In the genomic region with DNA sequence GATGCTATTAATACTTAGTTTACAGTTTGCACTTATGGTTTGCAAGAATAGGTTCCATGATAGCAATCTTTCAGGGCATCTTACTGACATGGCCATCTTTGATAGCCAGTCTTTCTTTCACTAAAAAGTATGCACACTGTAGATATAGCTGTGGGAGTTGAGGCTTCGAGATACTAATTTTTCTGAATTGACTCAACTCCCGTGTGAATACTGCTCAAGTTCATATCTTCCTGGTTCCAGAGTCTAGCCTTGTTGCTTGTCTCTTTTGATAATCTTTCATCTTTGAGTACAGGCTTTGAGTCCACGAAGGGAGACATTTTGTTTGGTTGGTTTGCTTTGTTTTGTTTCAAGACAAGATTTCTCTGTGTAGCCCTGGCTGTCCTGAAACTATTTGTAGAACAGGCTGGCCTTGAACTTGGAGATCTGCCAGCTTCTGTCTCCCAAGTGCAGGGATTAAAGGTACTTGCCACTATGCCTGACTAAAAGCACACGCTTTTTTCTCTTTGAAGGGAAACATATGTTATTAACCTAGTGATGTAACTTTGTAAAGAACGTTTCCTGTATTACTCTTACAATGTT, we compare ENCODE assay signal across 12 mouse cellular contexts.
DNase-seq lines count a peak whose midpoint lies in the region; ATAC-seq lines count a peak whose summit lies in the region.
"Had no signal": no experiment of that assay in that cellular context is flagged by ENCODE, and none has a peak within 500 bp of the region (broad histone marks: within the 10 kb centered on the region; RNA-seq: fewer than 3 reads in every experiment).

No protein-coding gene starts in this region.

- no peak overlapping the region for H3K4me2 ChIP-seq in kidney, embryonic 14.5 days (replicated peaks; ENCODE audit: low read depth, low read length)
- no peak overlapping the region for H3K4me2 ChIP-seq in liver, embryonic 13.5 days
- H3K4me2 ChIP-seq: neural tube, embryonic 12.5 days had no signal

- H3K36me3 ChIP-seq in kidney, embryonic 14.5 days (ENCODE audit: control insufficient read depth, insufficient read depth, low read length), result no peaks in the 10 kb centered on the region
- no peaks in the 10 kb centered on the region for H3K36me3 ChIP-seq in liver, embryonic 13.5 days
- H3K36me3 ChIP-seq: midbrain, embryonic 10.5 days; neural tube, embryonic 12.5 days had no signal

- H3K4me1 ChIP-seq in kidney, embryonic 14.5 days (ENCODE audit: control insufficient read depth, insufficient read depth, low read length), result no peaks in the 10 kb centered on the region
- H3K4me1 ChIP-seq in liver, embryonic 13.5 days (replicated peaks), result peaks cover 33% of the 10 kb centered on the region
- H3K4me1 ChIP-seq: midbrain, embryonic 10.5 days; neural tube, embryonic 12.5 days had no signal

- 74% methylated on average over 5 of the region's 5 CpGs for WGBS in kidney, embryonic 14.5 days
- 30% methylated on average over 5 of the region's 5 CpGs for WGBS in liver, embryonic 13.5 days (ENCODE audit: insufficient replicate concordance)

- H3K9ac ChIP-seq in kidney, embryonic 14.5 days (ENCODE audit: low read depth, low read length), result no peak overlapping the region
- no peak overlapping the region for H3K9ac ChIP-seq in liver, embryonic 13.5 days
- H3K9ac ChIP-seq: neural tube, embryonic 12.5 days had no signal

- H3K9me3 ChIP-seq in kidney, embryonic 14.5 days (ENCODE audit: control insufficient read depth, low read length), result no peaks in the 10 kb centered on the region
- no peaks in the 10 kb centered on the region for H3K9me3 ChIP-seq in liver, embryonic 13.5 days (replicated peaks)
- H3K9me3 ChIP-seq: neural tube, embryonic 12.5 days had no signal

- peak; percentile 43 to 80 for DNase-seq in adrenal gland, adult (ENCODE audit: inconsistent age in 2 of 2, low spot score in 1 of 2)
- DNase-seq in adrenal gland, postnatal 4 days (ENCODE audit: low spot score in 2 of 2), result no peak
- peak; percentile 16 for DNase-seq in kidney, postnatal 10 days
- DNase-seq in adrenal gland, postnatal 10 days, result peak; percentile 37
- DNase-seq in liver, embryonic 13.5 days, result no peak
- no peak for DNase-seq in urinary bladder, postnatal 14 days (ENCODE audit: low spot score)
- DNase-seq in spleen, postnatal 10 days (ENCODE audit: low spot score in 2 of 2), result no peak
- DNase-seq: right cerebral cortex, postnatal 25 days had no signal

- no peak overlapping the region for H3K4me3 ChIP-seq in kidney, embryonic 14.5 days (ENCODE audit: low read length)
- H3K4me3 ChIP-seq in liver, embryonic 13.5 days (replicated peaks), result no peak overlapping the region
- H3K4me3 ChIP-seq: midbrain, embryonic 10.5 days; neural tube, embryonic 12.5 days had no signal

- H3K27ac ChIP-seq in kidney, embryonic 14.5 days (ENCODE audit: low read depth, low read length), result no peak overlapping the region
- no peak overlapping the region for H3K27ac ChIP-seq in liver, embryonic 13.5 days
- H3K27ac ChIP-seq: midbrain, embryonic 10.5 days; neural tube, embryonic 12.5 days had no signal

- ATAC-seq in kidney, embryonic 14.5 days (ENCODE audit: low FRiP score, low TSS enrichment), result no peak
- ATAC-seq in liver, embryonic 13.5 days (ENCODE audit: low read depth), result peak; percentile 71
- ATAC-seq: Patski had no signal

- no peaks in the 10 kb centered on the region for H3K27me3 ChIP-seq in kidney, embryonic 14.5 days (ENCODE audit: control insufficient read depth, insufficient read depth, low read length)
- no peaks in the 10 kb centered on the region for H3K27me3 ChIP-seq in liver, embryonic 13.5 days
- H3K27me3 ChIP-seq: neural tube, embryonic 12.5 days; Patski had no signal

Comparison
In these comparisons a context has a peak if more than half of its experiments do, and no peak if none do; other contexts are left out.
1. DNase-seq: peak in adrenal gland, adult (2 of 2), kidney, postnatal 10 days (single experiment) and adrenal gland, postnatal 10 days (single experiment); none in adrenal gland, postnatal 4 days (0 of 2), liver, embryonic 13.5 days (single experiment), urinary bladder, postnatal 14 days (single experiment) and spleen, postnatal 10 days (0 of 2).